Comparison of ENCODE assay signal across 24 mouse cellular contexts in genomic region chr13:20042856-20043255, GRCm38 (mm10). TPM values are rescaled to one million over a fixed set of nuclear protein-coding genes. Genes with fewer than 3 reads are reported as not detected.
DNase-seq lines count a peak whose midpoint lies in the region; ATAC-seq and TF ChIP-seq lines count a peak whose summit lies in the region.
"Had no signal": no experiment of that assay in that cellular context is flagged by ENCODE, and none has a peak within 500 bp of the region (broad histone marks: within the 10 kb centered on the region; RNA-seq: fewer than 3 reads in every experiment).

No protein-coding gene starts in this region.

- H3K4me1 ChIP-seq in lung, postnatal 0 days (ENCODE audit: insufficient read depth, low read depth, low read length): no peaks in the 10 kb centered on the region
- H3K4me1 ChIP-seq: embryonic facial prominence, embryonic 13.5 days; embryonic facial prominence, embryonic 15.5 days had no signal

- WGBS in lung, postnatal 0 days: 56% methylated on average over 2 of the region's 2 CpGs

- no peak overlapping the region for H3K9ac ChIP-seq in lung, postnatal 0 days (replicated peaks; ENCODE audit: low read depth)
- H3K9ac ChIP-seq: embryonic facial prominence, embryonic 13.5 days; embryonic facial prominence, embryonic 15.5 days; forebrain, embryonic 12.5 days had no signal

- H3K4me3 ChIP-seq in lung, postnatal 0 days (ENCODE audit: low read depth, low read length): no peak overlapping the region
- H3K4me3 ChIP-seq: embryonic facial prominence, embryonic 13.5 days; embryonic facial prominence, embryonic 15.5 days; erythroblast, embryonic 14.5 days; forebrain, embryonic 10.5 days; forebrain, embryonic 12.5 days had no signal

- no peaks in the 10 kb centered on the region for H3K9me3 ChIP-seq in lung, postnatal 0 days (ENCODE audit: low read length)
- H3K9me3 ChIP-seq: embryonic facial prominence, embryonic 13.5 days; embryonic facial prominence, embryonic 15.5 days; forebrain, embryonic 10.5 days; forebrain, embryonic 12.5 days had no signal

- H3K27me3 ChIP-seq in lung, postnatal 0 days (replicated peaks; ENCODE audit: insufficient read depth, low read length): no peaks in the 10 kb centered on the region
- H3K27me3 ChIP-seq: embryonic facial prominence, embryonic 15.5 days; forebrain, embryonic 12.5 days had no signal

- H3K27ac ChIP-seq in lung, postnatal 0 days (ENCODE audit: low read length): no peak overlapping the region; the same call in 1 of the 2 replicates
- H3K27ac ChIP-seq: embryonic facial prominence, embryonic 13.5 days; embryonic facial prominence, embryonic 15.5 days; forebrain, embryonic 10.5 days; forebrain, embryonic 12.5 days had no signal

- DNase-seq in adrenal gland, adult 2 months: peak; percentile 27
- no peak for DNase-seq in adrenal gland, adult 18-20 months (ENCODE audit: low spot score in 2 of 2)
- DNase-seq in adrenal gland, postnatal 36 days: peak; percentile 19 to 56
- DNase-seq in adrenal gland, adult 8-10 months: no peak
- DNase-seq in lung, postnatal 0 days (ENCODE audit: low spot score): peak; percentile 25
- DNase-seq in lung, postnatal 36 days: no peak
- DNase-seq in testis, postnatal 14 days (ENCODE audit: low spot score): peak; percentile 38
- DNase-seq in testis, postnatal 10 days (ENCODE audit: low spot score): no peak
- DNase-seq: adrenal gland, postnatal 25 days; cerebellum, adult 11 months; cerebellum, adult 18-20 months; cerebellum, adult 8-10 months; cerebellum, adult 9-11 months; cerebellum, postnatal 14 days; cerebellum, postnatal 36 days; embryo, embryonic 11 days had no signal

- no peak for TF ChIP-seq EP300 in lung, postnatal 0 days (IDR thresholded peaks at IDR 0.05)

- H3K4me2 ChIP-seq in lung, postnatal 0 days (replicated peaks; ENCODE audit: low read depth, low read length): no peak overlapping the region
- H3K4me2 ChIP-seq: embryonic facial prominence, embryonic 13.5 days; embryonic facial prominence, embryonic 15.5 days; forebrain, embryonic 12.5 days had no signal

- no peaks in the 10 kb centered on the region for H3K36me3 ChIP-seq in lung, postnatal 0 days (ENCODE audit: insufficient read depth, low read length)
- H3K36me3 ChIP-seq: embryonic facial prominence, embryonic 13.5 days; embryonic facial prominence, embryonic 15.5 days; forebrain, embryonic 10.5 days; forebrain, embryonic 12.5 days had no signal

- no peak for ATAC-seq in lung, postnatal 0 days
- ATAC-seq: forebrain, embryonic 14.5 days; forebrain, embryonic 16.5 days had no signal

- TF ChIP-seq CTCF in lung, postnatal 0 days (IDR thresholded peaks at IDR 0.05): no peak

RNA-seq across cellular contexts. Expression of gene Elmo1, which starts 47.5 kb away (rescaled TPM):
- 10 to 100 TPM in 1 of 2 experiments, 1 to 10 TPM in 1; 9.6 to 16.7 TPM for total RNA-seq in adrenal gland, adult 2 months (2021)
- 14.0 and 15.2 TPM in 2 replicates for polyA plus RNA-seq in adrenal gland, adult 2 months (2012; rRNA removed)
- total RNA-seq in adrenal gland, adult 18-20 months (2021): 10 to 100 TPM in 1 of 2 experiments, 1 to 10 TPM in 1; 8.9 to 14.4 TPM
- 10 to 100 TPM; 13.0 to 16.5 TPM for total RNA-seq in adrenal gland, postnatal 36 days (2021)
- 10 to 100 TPM; 10.9 to 15.1 (median 13.8) TPM for total RNA-seq in adrenal gland, adult 8-10 months (2022)
- 20.8 and 21.9 TPM in 2 replicates for polyA plus RNA-seq in lung, postnatal 0 days (2015; fragmentation: Nextera tagmentation; extraction: Ambion mirVana)
- polyA plus RNA-seq: C2C12 had no signal

Comparison
In these comparisons a context has a peak if more than half of its experiments do, and no peak if none do; other contexts are left out.
1. DNase-seq: peak in adrenal gland, adult 2 months (single experiment), adrenal gland, postnatal 36 days (2 of 2), lung, postnatal 0 days (single experiment) and testis, postnatal 14 days (single experiment); none in adrenal gland, adult 18-20 months (0 of 2), adrenal gland, adult 8-10 months (single experiment), lung, postnatal 36 days (single experiment) and testis, postnatal 10 days (single experiment).